Mouse (Mus musculus) megakaryocyte, embryonic 14.5 days (primary cell): ENCODE results near the gene Cd6. TPM values are rescaled to one million over a fixed set of nuclear protein-coding genes. Genes with fewer than 3 reads are reported as not detected.

ENCODE experiments used
- H3K27me3 ChIP-seq: replicated peaks from 2 replicates; pipeline ENCODE3; 2012; ENCODE audit warnings: inconsistent platforms
- H3K36me3 ChIP-seq: replicated peaks from 2 replicates; pipeline ENCODE3; 2012; ENCODE audit warnings: low read length, inconsistent platforms, mixed read lengths
- H3K4me1 ChIP-seq: 2 replicates; pipeline ENCODE4 v1.6.1; 2012; ENCODE audit warnings: inconsistent platforms
- H3K4me3 ChIP-seq: replicated peaks from 2 replicates; pipeline ENCODE3; 2012; ENCODE audit warnings: moderate library complexity, mild to moderate bottlenecking, inconsistent platforms
- H3K9me3 ChIP-seq: 2 replicates; pipeline ENCODE4 v1.6.1; 2012; ENCODE audit warnings: inconsistent platforms
- FLI1 ChIP-seq: IDR thresholded peaks from 2 replicates; pipeline ENCODE4 v1.6.1; 2012; ENCODE audit warnings: low read length, inconsistent platforms, mixed read lengths
- GATA1 ChIP-seq: IDR thresholded peaks from 3 replicates; pipeline ENCODE4 v1.6.1; 2012; ENCODE audit warnings: mixed read lengths, low read length, inconsistent platforms, borderline replicate concordance
- polyA plus RNA-seq: library from polyadenylated mRNA; stranded (reverse); fragments of >175 nt; gene quantifications from 2 replicates; pipeline ENCODE4 v1.2.3, GENCODE M21; 2012; ENCODE audit warnings: low replicate concordance; ENCODE audit not compliant: insufficient read depth

The Cd6 gene
- polyA plus RNA-seq, 1 experiment, result not detected

- no peaks in the 10 kb centered on the region for H3K36me3 ChIP-seq
- peaks cover 31% of the 10 kb centered on the region for H3K27me3 ChIP-seq
- TF ChIP-seq GATA1, result no peak
- TF ChIP-seq FLI1, result no peak
- H3K4me3 ChIP-seq, result no peak overlapping the region
- peaks cover 3% of the 10 kb centered on the region for H3K4me1 ChIP-seq
- H3K9me3 ChIP-seq, result no peaks in the 10 kb centered on the region
Observed at GRCm38 (mm10) chr19:10816462-10816861, 13.4 kb downstream of the Cd6 start.

GRCm38 (mm10) chr19:10815871-10816270 lies 14.0 kb downstream of the Cd6 start:
- Histone ChIP-seq H3K9me3 (no peaks in the 10 kb centered on the region), H3K36me3 (no peaks in the 10 kb centered on the region), H3K4me3 (no peak overlapping the region), H3K27me3 (peaks cover 28% of the 10 kb centered on the region), H3K4me1 (no peaks in the 10 kb centered on the region; the same call in 1 of the 2 replicates)
- no peak for TF ChIP-seq FLI1
- no peak for TF ChIP-seq GATA1

GRCm38 (mm10) chr19:10813905-10814304 lies 16.0 kb downstream of the Cd6 start:
- Histone ChIP-seq H3K36me3 (no peaks in the 10 kb centered on the region), H3K4me3 (no peak overlapping the region), H3K9me3 (no peaks in the 10 kb centered on the region), H3K27me3 (peaks cover 31% of the 10 kb centered on the region), H3K4me1 (no peaks in the 10 kb centered on the region; the same call in 1 of the 2 replicates)
- no peak for TF ChIP-seq FLI1
- TF ChIP-seq GATA1, result no peak

GRCm38 (mm10) chr19:10813039-10813438 lies 16.8 kb downstream of the Cd6 start:
- H3K4me1 ChIP-seq, result no peaks in the 10 kb centered on the region
- H3K4me3 ChIP-seq, result no peak overlapping the region
- TF ChIP-seq GATA1 (no peak), FLI1 (no peak)
- peaks cover 35% of the 10 kb centered on the region for H3K27me3 ChIP-seq
- no peaks in the 10 kb centered on the region for H3K9me3 ChIP-seq
- no peaks in the 10 kb centered on the region for H3K36me3 ChIP-seq

DNA sequence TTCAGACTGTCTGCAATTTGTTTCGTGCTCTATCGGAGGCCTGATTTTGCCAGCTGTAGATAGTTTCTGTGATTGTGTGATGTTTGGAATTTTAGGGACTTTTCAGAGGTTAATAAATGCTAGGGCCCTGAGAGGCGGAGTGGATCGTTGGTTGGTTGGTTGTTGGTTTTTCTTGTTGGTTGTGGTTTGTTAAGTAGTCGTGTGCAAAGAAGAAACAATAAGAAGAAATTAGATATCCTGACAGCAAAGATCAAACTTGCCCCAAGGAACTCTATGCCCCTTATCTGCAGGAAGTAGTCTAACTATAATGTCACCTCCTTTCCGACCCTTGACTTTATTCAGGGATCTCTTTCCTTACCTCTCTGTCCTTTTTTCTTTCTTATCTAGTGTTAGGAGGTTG lies 18.4 kb downstream of the Cd6 start:
- Histone ChIP-seq H3K36me3 (no peaks in the 10 kb centered on the region), H3K4me3 (no peak overlapping the region), H3K27me3 (peaks cover 32% of the 10 kb centered on the region), H3K9me3 (no peaks in the 10 kb centered on the region), H3K4me1 (no peaks in the 10 kb centered on the region)
- TF ChIP-seq GATA1 (no peak), FLI1 (no peak)

- TF ChIP-seq GATA1, result no peak
- no peak for TF ChIP-seq FLI1
- Histone ChIP-seq H3K9me3 (no peaks in the 10 kb centered on the region), H3K27me3 (peaks cover 33% of the 10 kb centered on the region), H3K4me1 (no peaks in the 10 kb centered on the region), H3K36me3 (no peaks in the 10 kb centered on the region), H3K4me3 (no peak overlapping the region)
Observed at GRCm38 (mm10) chr19:10810176-10810492, 19.7 kb downstream of the Cd6 start.

GRCm38 (mm10) chr19:10809428-10810175 lies 20.3 kb downstream of the Cd6 start:
- Histone ChIP-seq H3K27me3 (peaks cover 30% of the 10 kb centered on the region), H3K4me1 (no peaks in the 10 kb centered on the region), H3K4me3 (no peak overlapping the region), H3K36me3 (no peaks in the 10 kb centered on the region), H3K9me3 (no peaks in the 10 kb centered on the region)
- no peak for TF ChIP-seq GATA1
- no peak for TF ChIP-seq FLI1

DNA sequence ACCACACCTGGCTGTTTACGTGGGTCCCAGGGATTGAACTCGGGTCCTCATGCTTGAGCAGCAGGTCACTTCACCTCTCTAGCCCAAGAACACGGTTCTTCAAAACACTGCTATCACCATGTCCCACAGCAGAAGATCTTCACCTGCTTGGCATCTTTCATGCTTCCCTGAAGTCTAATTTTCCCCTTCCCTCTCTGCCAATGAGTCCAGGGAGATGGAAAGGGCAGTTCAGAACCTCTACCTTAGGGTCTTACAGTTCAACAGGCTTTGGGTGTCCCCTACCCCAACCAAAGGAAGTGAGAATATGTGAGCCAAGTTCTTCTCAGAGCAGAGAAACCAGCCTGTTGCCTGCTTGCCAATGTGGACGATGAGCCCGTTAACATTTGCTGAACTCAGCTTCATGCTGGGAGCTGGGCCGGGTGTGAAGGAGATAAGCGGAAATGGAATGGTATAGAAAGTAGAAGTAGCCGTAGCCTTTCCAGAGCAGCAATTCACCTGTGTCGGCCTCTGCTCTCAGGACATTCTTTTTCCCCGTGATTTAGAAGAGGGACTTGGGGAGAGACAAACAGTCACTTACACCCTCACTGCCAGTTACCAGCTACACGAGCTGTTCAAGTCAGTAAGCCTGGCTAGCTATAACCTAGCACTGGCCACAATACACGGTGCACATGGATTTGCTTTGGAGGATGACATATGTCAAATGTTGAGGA lies 21.2 kb downstream of the Cd6 start:
- H3K36me3 ChIP-seq, result no peaks in the 10 kb centered on the region
- 0 out of 2 replicates have a peak, but pooled peaks cover 2% of the 10 kb centered on the region for H3K9me3 ChIP-seq
- no peak for TF ChIP-seq GATA1
- no peak for TF ChIP-seq FLI1
- no peaks in the 10 kb centered on the region for H3K4me1 ChIP-seq
- peaks cover 27% of the 10 kb centered on the region for H3K27me3 ChIP-seq
- H3K4me3 ChIP-seq, result no peak overlapping the region

- H3K4me1 ChIP-seq, result peaks cover 3% of the 10 kb centered on the region; the same call in 1 of the 2 replicates
Observed at GRCm38 (mm10) chr19:10805661-10806285, 24.1 kb downstream of the Cd6 start.

More at GRCm38 (mm10) chr19:10805661-10806285, 24.1 kb downstream of the Cd6 start:
- no peak for TF ChIP-seq FLI1
- no peak for TF ChIP-seq GATA1
- Histone ChIP-seq H3K27me3 (peaks cover 47% of the 10 kb centered on the region), H3K36me3 (no peaks in the 10 kb centered on the region), H3K4me3 (no peak overlapping the region), H3K9me3 (0 out of 2 replicates have a peak, but pooled peaks cover 2% of the 10 kb centered on the region)
